Mouse (Mus musculus): ENCODE measurements around the gene Tubal3. TPM values are rescaled to one million over a fixed set of nuclear protein-coding genes. Genes with fewer than 3 reads are reported as not detected.
"Not testable (repeated sequence)": the region's sequence is repeated elsewhere in the genome, so short reads cannot be mapped to it uniquely, and the experiment has no call there.

Tubal3 gene
- polyA plus RNA-seq, 1 experiment from 2014 or later, result 9.2 TPM

GRCm38 (mm10) chr13:3898202-3898601 lies 19.9 kb upstream of the Tubal3 start:
- DNase-seq (ENCODE audit: low spot score); H3K27me3 ChIP-seq (replicated peaks; ENCODE audit: control insufficient read depth, insufficient read depth, low read length); H3K27ac ChIP-seq (ENCODE audit: low read depth); H3K4me3 ChIP-seq (ENCODE audit: low read depth, low read length); H3K9me3 ChIP-seq (ENCODE audit: control insufficient read depth, low read length); H3K9ac ChIP-seq (ENCODE audit: low read length); H3K4me2 ChIP-seq (ENCODE audit: low read length); H3K4me1 ChIP-seq (replicated peaks; ENCODE audit: control insufficient read depth, insufficient read depth, low read length); ATAC-seq (replicated peaks; ENCODE audit: low FRiP score, low TSS enrichment, low read depth): not testable (repeated sequence)
- WGBS, result 94% methylated on average over 5 of the region's 5 CpGs
- peaks cover 10% of the 10 kb centered on the region; the same call in 1 of the 2 replicates for H3K36me3 ChIP-seq (ENCODE audit: control insufficient read depth, insufficient read depth, low read length)

GRCm38 (mm10) chr13:3899301-3899700 lies 18.8 kb upstream of the Tubal3 start:
- 92% methylated on average over 9 of the region's 9 CpGs for WGBS
- Histone ChIP-seq H3K27ac (ENCODE audit: low read depth) (no peak overlapping the region), H3K4me3 (ENCODE audit: low read depth, low read length) (no peak overlapping the region), H3K27me3 (replicated peaks; ENCODE audit: control insufficient read depth, insufficient read depth, low read length) (no peaks in the 10 kb centered on the region), H3K36me3 (ENCODE audit: control insufficient read depth, insufficient read depth, low read length) (peaks cover 14% of the 10 kb centered on the region; the same call in 1 of the 2 replicates), H3K9me3 (ENCODE audit: control insufficient read depth, low read length) (no peaks in the 10 kb centered on the region), H3K4me1 (replicated peaks; ENCODE audit: control insufficient read depth, insufficient read depth, low read length) (no peaks in the 10 kb centered on the region), H3K9ac (ENCODE audit: low read length) (no peak overlapping the region), H3K4me2 (ENCODE audit: low read length) (no peak overlapping the region)
- no peak for ATAC-seq (replicated peaks; ENCODE audit: low FRiP score, low TSS enrichment, low read depth)
- DNase-seq (ENCODE audit: low spot score), result no peak

- H3K4me2 ChIP-seq (ENCODE audit: low read length), result no peak overlapping the region
- H3K36me3 ChIP-seq (ENCODE audit: control insufficient read depth, insufficient read depth, low read length), result peaks cover 24% of the 10 kb centered on the region
- no peaks in the 10 kb centered on the region for H3K27me3 ChIP-seq (replicated peaks; ENCODE audit: control insufficient read depth, insufficient read depth, low read length)
- DNase-seq (ENCODE audit: low spot score) (no peak), ATAC-seq (replicated peaks; ENCODE audit: low FRiP score, low TSS enrichment, low read depth) (0 out of 2 replicates have a peak, but pooled peaks have one; percentile 47)
- no peak overlapping the region for H3K4me3 ChIP-seq (ENCODE audit: low read depth, low read length)
- H3K9ac ChIP-seq (ENCODE audit: low read length), result no peak overlapping the region
- H3K27ac ChIP-seq (ENCODE audit: low read depth), result no peak overlapping the region
- WGBS, result 79% methylated on average over 6 of the region's 6 CpGs
- no peaks in the 10 kb centered on the region for H3K9me3 ChIP-seq (ENCODE audit: control insufficient read depth, low read length)
- H3K4me1 ChIP-seq (replicated peaks; ENCODE audit: control insufficient read depth, insufficient read depth, low read length), result no peaks in the 10 kb centered on the region
These were observed 10.8 kb upstream of the Tubal3 start for GRCm38 (mm10) chr13:3907151-3907696.

- Histone ChIP-seq H3K4me3 (ENCODE audit: low read depth, low read length) (no peak overlapping the region), H3K27ac (ENCODE audit: low read depth) (no peak overlapping the region), H3K4me1 (replicated peaks; ENCODE audit: control insufficient read depth, insufficient read depth, low read length) (no peaks in the 10 kb centered on the region), H3K9me3 (ENCODE audit: control insufficient read depth, low read length) (no peaks in the 10 kb centered on the region), H3K36me3 (ENCODE audit: control insufficient read depth, insufficient read depth, low read length) (peaks cover 21% of the 10 kb centered on the region), H3K9ac (ENCODE audit: low read length) (no peak overlapping the region), H3K27me3 (replicated peaks; ENCODE audit: control insufficient read depth, insufficient read depth, low read length) (no peaks in the 10 kb centered on the region), H3K4me2 (ENCODE audit: low read length) (no peak overlapping the region)
- no peak for DNase-seq (ENCODE audit: low spot score)
- ATAC-seq (replicated peaks; ENCODE audit: low FRiP score, low TSS enrichment, low read depth), result no peak
- 83% methylated on average over 4 of the region's 4 CpGs for WGBS
These were observed 9.8 kb upstream of the Tubal3 start for GRCm38 (mm10) chr13:3908262-3908661.

GRCm38 (mm10) chr13:3910356-3910755 lies 7.7 kb upstream of the Tubal3 start:
- H3K36me3 ChIP-seq (ENCODE audit: control insufficient read depth, insufficient read depth, low read length), result peaks cover 19% of the 10 kb centered on the region
- no peak for DNase-seq (ENCODE audit: low spot score)
- no peaks in the 10 kb centered on the region for H3K27me3 ChIP-seq (replicated peaks; ENCODE audit: control insufficient read depth, insufficient read depth, low read length)
- H3K4me1 ChIP-seq (replicated peaks; ENCODE audit: control insufficient read depth, insufficient read depth, low read length), result no peaks in the 10 kb centered on the region
- H3K9ac ChIP-seq (ENCODE audit: low read length), result no peak overlapping the region
- no peak overlapping the region for H3K4me2 ChIP-seq (ENCODE audit: low read length)
- H3K4me3 ChIP-seq (ENCODE audit: low read depth, low read length), result no peak overlapping the region
- H3K9me3 ChIP-seq (ENCODE audit: control insufficient read depth, low read length), result no peaks in the 10 kb centered on the region
- no peak overlapping the region for H3K27ac ChIP-seq (ENCODE audit: low read depth)
- WGBS, result 79% methylated on average over 5 of the region's 5 CpGs
- ATAC-seq (replicated peaks; ENCODE audit: low FRiP score, low TSS enrichment, low read depth), result no peak

- Histone ChIP-seq H3K9me3 (ENCODE audit: control insufficient read depth, low read length) (no peaks in the 10 kb centered on the region), H3K27ac (ENCODE audit: low read depth) (no peak overlapping the region), H3K27me3 (replicated peaks; ENCODE audit: control insufficient read depth, insufficient read depth, low read length) (no peaks in the 10 kb centered on the region), H3K4me1 (replicated peaks; ENCODE audit: control insufficient read depth, insufficient read depth, low read length) (peaks cover 10% of the 10 kb centered on the region), H3K9ac (ENCODE audit: low read length) (no peak overlapping the region), H3K4me3 (ENCODE audit: low read depth, low read length) (no peak overlapping the region), H3K4me2 (ENCODE audit: low read length) (no peak overlapping the region), H3K36me3 (ENCODE audit: control insufficient read depth, insufficient read depth, low read length) (peaks cover 19% of the 10 kb centered on the region)
- DNase-seq (ENCODE audit: low spot score) (no peak), ATAC-seq (replicated peaks; ENCODE audit: low FRiP score, low TSS enrichment, low read depth) (no peak)
- WGBS, result 64% methylated on average over 4 of the region's 4 CpGs
These were observed 4.6 kb upstream of the Tubal3 start for GRCm38 (mm10) chr13:3913504-3913903.

- no peaks in the 10 kb centered on the region for H3K36me3 ChIP-seq (ENCODE audit: control insufficient read depth, insufficient read depth, low read length)
- no peak overlapping the region for H3K4me3 ChIP-seq (ENCODE audit: low read depth, low read length)
- DNase-seq (ENCODE audit: low spot score) (no peak), ATAC-seq (replicated peaks; ENCODE audit: low FRiP score, low TSS enrichment, low read depth) (no peak)
- no peaks in the 10 kb centered on the region for H3K9me3 ChIP-seq (ENCODE audit: control insufficient read depth, low read length)
- 68% methylated on average over 5 of the region's 5 CpGs for WGBS
- no peak overlapping the region for H3K9ac ChIP-seq (ENCODE audit: low read length)
- no peaks in the 10 kb centered on the region for H3K4me1 ChIP-seq (replicated peaks; ENCODE audit: control insufficient read depth, insufficient read depth, low read length)
- no peak overlapping the region for H3K27ac ChIP-seq (ENCODE audit: low read depth)
- no peaks in the 10 kb centered on the region for H3K27me3 ChIP-seq (replicated peaks; ENCODE audit: control insufficient read depth, insufficient read depth, low read length)
- peak overlapping the region; percentile 11; the same call in 1 of the 2 replicates for H3K4me2 ChIP-seq (ENCODE audit: low read length)
These were observed 6.4 kb downstream of the Tubal3 start for GRCm38 (mm10) chr13:3924483-3924882.

GRCm38 (mm10) chr13:3925632-3926031 lies 7.6 kb downstream of the Tubal3 start:
- DNase-seq (ENCODE audit: low spot score) (no peak), ATAC-seq (replicated peaks; ENCODE audit: low FRiP score, low TSS enrichment, low read depth) (no peak; the same call in 1 of the 2 replicates)
- 61% methylated on average over 6 of the region's 6 CpGs for WGBS
- Histone ChIP-seq H3K27ac (ENCODE audit: low read depth) (no peak overlapping the region), H3K4me2 (ENCODE audit: low read length) (0 out of 2 replicates have a peak overlapping the region, but pooled peaks have one; percentile 11), H3K27me3 (replicated peaks; ENCODE audit: control insufficient read depth, insufficient read depth, low read length) (no peaks in the 10 kb centered on the region), H3K9me3 (ENCODE audit: control insufficient read depth, low read length) (no peaks in the 10 kb centered on the region), H3K36me3 (ENCODE audit: control insufficient read depth, insufficient read depth, low read length) (no peaks in the 10 kb centered on the region), H3K4me1 (replicated peaks; ENCODE audit: control insufficient read depth, insufficient read depth, low read length) (no peaks in the 10 kb centered on the region), H3K4me3 (ENCODE audit: low read depth, low read length) (no peak overlapping the region), H3K9ac (ENCODE audit: low read length) (no peak overlapping the region)

- WGBS, result 78% methylated on average over 6 of the region's 6 CpGs
- no peaks in the 10 kb centered on the region for H3K36me3 ChIP-seq (ENCODE audit: control insufficient read depth, insufficient read depth, low read length)
- H3K4me1 ChIP-seq (replicated peaks; ENCODE audit: control insufficient read depth, insufficient read depth, low read length), result no peaks in the 10 kb centered on the region
- H3K4me2 ChIP-seq (ENCODE audit: low read length), result no peak overlapping the region
- H3K4me3 ChIP-seq (ENCODE audit: low read depth, low read length), result no peak overlapping the region
- no peaks in the 10 kb centered on the region for H3K27me3 ChIP-seq (replicated peaks; ENCODE audit: control insufficient read depth, insufficient read depth, low read length)
- H3K9ac ChIP-seq (ENCODE audit: low read length), result no peak overlapping the region
- no peak for DNase-seq (ENCODE audit: low spot score)
- H3K9me3 ChIP-seq (ENCODE audit: control insufficient read depth, low read length), result no peaks in the 10 kb centered on the region
- ATAC-seq (replicated peaks; ENCODE audit: low FRiP score, low TSS enrichment, low read depth), result peak; percentile 58
- H3K27ac ChIP-seq (ENCODE audit: low read depth), result no peak overlapping the region
These were observed 8.0 kb downstream of the Tubal3 start for GRCm38 (mm10) chr13:3926046-3926445.
